Mouse (Mus musculus) ES-E14 (cell line): ENCODE measurements around the gene Fez2.

Experiments used
- HCFC1 ChIP-seq: IDR thresholded peaks from 2 replicates; pipeline ENCODE4 v1.6.1; 2012; ENCODE audit warnings: low read length, inconsistent platforms, borderline replicate concordance; ENCODE audit not compliant: insufficient read depth
- MAFK ChIP-seq: IDR thresholded peaks from 2 replicates; pipeline ENCODE4 v1.6.1; 2014; ENCODE audit warnings: mild to moderate bottlenecking, low read depth, low read length, inconsistent platforms; ENCODE audit not compliant: insufficient read depth
- ZC3H11A ChIP-seq: IDR thresholded peaks from 2 replicates; pipeline ENCODE4 v1.6.1; 2012; ENCODE audit warnings: low read depth, mild to moderate bottlenecking, inconsistent platforms, low read length, borderline replicate concordance
- ZNF384 ChIP-seq: IDR thresholded peaks from 2 replicates; pipeline ENCODE4 v1.6.1; 2012; ENCODE audit warnings: low read depth, low read length, inconsistent platforms

DNA sequence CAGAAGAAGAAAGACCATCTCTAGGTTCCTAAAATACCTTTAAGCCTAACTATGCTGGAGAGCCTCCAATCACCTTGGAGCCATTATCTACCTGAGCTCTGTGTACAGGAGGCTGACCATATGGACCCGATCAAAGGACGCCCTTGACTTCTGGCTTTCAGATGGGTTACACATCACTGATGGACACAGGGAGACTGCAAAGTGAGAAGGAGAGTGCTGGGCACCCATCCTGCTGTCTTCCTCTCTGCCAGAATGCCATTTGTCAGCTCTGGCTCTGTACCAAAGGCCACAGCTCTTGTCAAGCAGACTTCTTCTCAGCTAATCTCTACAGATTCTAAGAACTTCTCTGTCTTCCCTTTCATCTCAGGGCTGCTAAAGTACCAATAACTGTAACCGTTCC lies 12.6 kb downstream of the Fez2 start:
- TF ChIP-seq ZNF384 (no peak), HCFC1 (no peak), ZC3H11A (no peak), MAFK (no peak)
